Mouse (Mus musculus) adrenal gland, postnatal 14 days (tissue): ENCODE measurements around the gene Thnsl1. TPM values are rescaled to one million over a fixed set of nuclear protein-coding genes. Genes with fewer than 3 reads are reported as not detected.

ENCODE experiments used
- DNase-seq: peaks from one replicate; pipeline ENCODE4 v3.0.0; 2021; ENCODE audit warnings: mixed read lengths
- long read RNA-seq, 2 experiments: library from polyadenylated mRNA; stranded (forward); transcript quantifications; one replicate each; pipeline ENCODE4 v2.0.0; 2021
- total RNA-seq: library from RNA; stranded (reverse); gene quantifications from 2 replicates; pipeline ENCODE4 v1.2.3, GENCODE M21; 2021

The Thnsl1 gene
- 6.9 and 8.3 TPM in 2 replicates for total RNA-seq
- long read RNA-seq, experiment 1, transcript Thnsl1-201 (3 exons, 3,899 nt), result major isoform, 7 of 7 reads
- long read RNA-seq, experiment 1, partial matches to known transcripts, result 0 of 7 reads
- long read RNA-seq, experiment 1, other reads (novel, unspliced or antisense), result 0 of 7 reads
- long read RNA-seq, experiment 2, transcript Thnsl1-201 (3 exons, 3,899 nt), result major isoform, 5 of 5 reads
- long read RNA-seq, experiment 2, partial matches to known transcripts, result 0 of 5 reads
- long read RNA-seq, experiment 2, other reads (novel, unspliced or antisense), result 0 of 5 reads

DNA sequence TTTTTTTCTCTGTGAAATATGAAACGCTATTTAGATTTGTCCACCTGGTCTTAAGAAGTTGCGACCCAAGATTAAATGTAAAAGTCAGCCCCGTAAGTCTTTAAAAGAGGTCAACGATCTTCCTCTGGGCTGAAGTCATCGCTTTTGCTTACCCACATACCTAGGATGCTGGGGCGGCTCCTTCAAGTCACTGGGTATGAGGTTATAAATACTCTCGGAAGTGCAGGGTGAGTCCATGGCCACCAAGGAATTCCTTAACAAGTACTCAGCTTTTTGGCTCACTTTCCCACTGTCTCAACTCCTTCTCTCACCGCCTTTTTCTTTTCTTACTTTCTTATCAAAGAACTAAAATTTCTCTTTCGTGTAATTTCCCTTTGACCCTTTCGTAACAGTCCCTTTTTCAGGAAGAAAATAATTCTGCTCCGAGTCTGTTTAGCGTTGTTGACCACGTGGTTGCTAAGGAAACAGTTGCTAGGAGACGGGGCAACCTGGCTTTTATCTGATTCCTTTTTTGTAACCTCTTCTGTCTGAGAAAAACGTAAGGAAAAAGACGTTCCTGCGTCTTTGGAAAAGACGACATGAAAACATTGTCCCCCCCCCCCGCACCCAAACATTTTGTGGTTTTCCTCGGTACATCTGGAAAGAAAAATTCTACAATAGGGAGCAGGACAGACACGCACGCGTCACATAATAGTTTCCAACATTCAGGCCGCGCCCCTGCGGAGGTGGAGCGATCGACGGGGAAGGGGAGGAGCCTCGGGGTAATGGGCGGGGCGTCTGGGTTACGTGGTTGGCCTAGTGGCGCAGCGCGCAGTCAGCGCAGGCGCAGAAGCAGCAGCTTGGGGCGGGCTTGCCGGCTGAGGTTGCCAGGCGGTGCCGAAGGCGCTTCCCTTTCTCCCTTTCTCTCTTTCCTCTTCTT lies at the start of gene Thnsl1, which contains the start of gene Enkur:
TSS of gene Thnsl1 (plus strand) at position 813 of the 919 bp plus-strand sequence.
TSS of gene Enkur (minus strand) at position 454 of the 919 bp plus-strand sequence.
- peak; percentile 99 for DNase-seq

DNA sequence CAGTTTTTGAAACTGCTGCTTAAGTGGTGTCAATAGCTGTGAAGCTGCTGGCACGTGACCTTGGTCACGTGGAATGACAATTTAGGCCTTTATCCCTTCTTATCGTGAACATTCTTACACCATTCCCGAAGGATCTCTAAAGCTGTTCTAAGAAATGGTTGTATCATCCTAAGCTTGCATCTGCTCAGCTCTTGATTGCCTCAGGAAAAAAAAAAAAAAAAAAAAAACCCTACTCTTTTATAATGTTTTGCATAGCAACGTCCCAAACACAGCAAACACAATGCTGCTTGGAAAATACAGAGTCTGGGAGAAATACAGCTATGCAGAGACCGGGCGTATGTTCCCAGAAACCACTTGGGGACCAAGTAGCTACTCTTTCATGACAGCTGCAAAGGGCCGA lies 41.2 kb upstream of the Thnsl1 start:
- no peak for DNase-seq

DNA sequence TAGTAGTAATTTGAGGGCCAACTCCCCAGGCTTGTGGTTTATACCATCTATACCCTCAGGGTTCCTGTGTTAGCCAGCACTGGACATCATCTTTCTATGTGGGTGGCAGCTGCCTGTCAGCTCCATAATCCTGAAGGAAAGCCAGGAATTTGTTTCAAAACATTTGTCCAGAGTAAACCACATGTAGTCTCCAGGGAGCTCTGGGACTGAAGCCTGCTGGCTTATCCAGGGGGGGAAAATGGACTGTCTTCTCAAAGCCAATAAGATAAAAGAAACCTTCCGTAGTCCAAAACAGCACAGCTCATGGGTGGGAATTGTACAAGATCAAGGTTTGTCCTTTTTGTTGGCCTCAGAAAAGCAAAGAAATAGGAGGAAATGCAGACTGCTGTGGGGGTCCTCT lies 37.6 kb upstream of the Thnsl1 start:
- DNase-seq, result no peak

DNA sequence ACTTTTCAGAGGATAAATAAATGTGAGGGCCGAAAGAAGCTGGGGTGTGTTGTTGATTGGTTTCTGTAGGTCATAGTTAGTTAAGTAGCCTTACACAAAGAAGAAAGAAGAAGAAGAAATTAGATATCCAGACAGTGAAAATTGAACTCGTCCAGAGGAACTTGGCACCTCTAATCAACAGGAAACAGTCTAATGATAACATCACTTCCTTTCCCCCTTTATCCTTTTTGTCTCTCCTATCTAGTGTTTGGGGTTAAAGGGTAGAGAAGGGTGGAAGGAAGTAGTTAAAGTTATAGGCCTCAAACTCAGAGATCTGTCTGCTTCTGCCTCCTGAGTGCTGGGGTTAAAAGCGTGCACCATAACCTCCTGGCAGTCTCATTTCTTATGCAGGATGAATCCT lies 32.7 kb upstream of the Thnsl1 start:
- DNase-seq, result no peak

DNA sequence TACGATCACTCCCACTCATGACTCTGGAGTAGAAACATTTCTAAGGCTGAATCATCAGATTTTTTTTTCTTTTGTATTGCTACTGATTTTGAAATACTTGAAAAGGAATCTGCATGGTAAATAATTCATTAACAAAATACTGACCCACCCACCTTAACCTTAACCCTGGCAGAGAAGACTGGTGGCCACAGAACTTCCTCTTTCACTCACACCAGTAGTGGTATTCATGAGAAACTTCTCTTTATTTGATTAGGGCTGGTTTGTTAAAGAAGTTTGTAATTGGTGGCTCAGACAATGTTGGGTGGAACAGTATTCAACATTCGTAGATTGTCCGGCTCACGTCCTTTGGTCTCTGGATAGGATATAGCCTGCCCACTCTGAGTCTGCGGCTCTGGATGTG lies 26.4 kb upstream of the Thnsl1 start:
- DNase-seq, result no peak

DNA sequence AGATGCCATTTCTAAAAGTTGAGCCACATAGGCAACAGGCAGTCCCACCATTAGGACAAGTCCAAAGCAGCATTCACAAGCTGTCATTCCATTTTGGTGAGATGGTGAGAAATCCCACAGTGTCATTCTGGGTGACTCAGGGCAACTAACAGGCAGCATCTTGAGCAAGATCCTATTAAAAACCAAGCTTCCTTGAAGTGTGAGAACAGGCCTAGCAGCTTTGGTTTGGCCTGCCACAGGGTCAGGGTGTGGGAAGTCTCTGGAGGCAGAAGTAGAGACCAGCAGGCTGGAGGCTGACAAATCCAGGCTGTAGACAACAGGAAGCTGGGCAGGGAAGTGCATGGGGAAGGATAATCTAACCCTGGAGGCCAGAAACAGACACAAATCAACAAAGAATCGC lies 22.7 kb upstream of the Thnsl1 start:
- DNase-seq, result no peak

DNA sequence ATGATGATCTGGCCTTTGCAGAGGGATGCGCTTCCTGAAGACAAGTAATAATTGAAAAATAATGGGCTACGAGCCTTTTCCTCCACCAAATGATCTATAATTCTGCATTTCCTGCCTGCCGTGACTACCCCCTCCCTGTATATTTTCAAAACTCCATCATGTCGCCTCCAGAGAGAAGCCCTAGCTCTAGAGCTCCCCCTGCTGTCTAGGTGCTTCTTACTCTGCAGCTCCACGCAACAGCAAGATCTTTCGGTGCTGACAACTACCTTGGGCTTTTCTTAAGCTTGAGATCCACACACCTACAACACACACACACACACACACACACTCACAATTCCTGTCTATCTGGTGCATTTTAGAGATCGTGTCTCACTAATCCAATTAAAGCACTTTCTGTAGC lies 17.9 kb upstream of the Thnsl1 start:
- peak; percentile 77 for DNase-seq

DNA sequence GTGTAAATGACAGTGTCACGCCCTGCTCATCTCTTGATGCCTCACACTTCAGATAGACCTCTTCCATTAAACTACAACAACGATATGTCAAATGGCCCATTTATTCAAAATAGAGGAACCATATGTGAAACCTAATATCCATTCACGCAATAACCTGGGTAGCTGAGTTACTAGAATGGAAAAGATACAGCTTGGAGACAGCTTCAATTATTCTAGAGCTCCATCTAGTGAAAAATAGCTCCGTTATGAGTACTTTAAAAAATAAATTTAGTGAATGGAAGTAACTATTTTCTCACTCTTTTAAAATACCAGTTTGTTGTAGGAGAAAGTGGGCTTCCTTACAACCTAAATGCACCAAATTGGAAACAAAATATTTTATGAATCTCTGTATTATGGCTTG lies 16.9 kb upstream of the Thnsl1 start:
- no peak for DNase-seq

DNA sequence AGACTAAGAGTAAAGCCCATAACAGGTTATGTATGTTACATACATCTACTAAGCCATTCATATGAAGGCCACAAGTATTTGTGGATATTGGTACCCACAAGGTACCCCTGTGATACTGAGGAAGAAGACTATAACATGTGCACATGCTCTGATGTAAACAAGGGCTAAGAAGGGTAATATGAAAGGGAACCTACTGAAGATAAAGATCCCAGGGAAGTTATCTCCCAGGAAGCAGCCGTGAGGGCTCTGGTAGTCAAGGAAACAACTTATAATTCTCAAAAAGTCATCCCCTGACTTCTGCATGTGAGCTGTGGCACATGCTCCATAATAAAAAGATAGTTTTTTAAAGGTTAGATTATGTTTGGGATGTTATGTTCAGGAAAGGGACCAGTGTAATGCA lies 14.3 kb upstream of the Thnsl1 start:
- DNase-seq, result no peak

DNA sequence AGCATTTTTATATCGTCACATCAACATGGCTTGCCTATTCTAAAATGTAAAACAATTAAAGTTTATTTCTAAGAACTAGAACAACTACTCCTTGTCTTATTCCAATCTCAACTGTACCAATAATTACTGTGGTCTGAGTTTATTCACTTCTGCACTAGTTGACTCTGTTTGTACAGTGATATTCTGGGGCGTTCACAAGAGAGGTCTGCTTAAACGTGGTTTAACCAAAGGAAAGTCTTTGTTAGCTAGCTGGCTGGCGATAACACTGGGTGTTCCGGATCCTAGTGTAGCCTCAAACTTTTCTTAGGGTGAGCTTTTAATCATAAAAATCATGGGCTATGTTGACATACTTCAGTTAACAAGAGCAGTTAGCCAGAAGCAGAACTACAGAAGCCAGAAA lies 10.3 kb upstream of the Thnsl1 start:
- no peak for DNase-seq

DNA sequence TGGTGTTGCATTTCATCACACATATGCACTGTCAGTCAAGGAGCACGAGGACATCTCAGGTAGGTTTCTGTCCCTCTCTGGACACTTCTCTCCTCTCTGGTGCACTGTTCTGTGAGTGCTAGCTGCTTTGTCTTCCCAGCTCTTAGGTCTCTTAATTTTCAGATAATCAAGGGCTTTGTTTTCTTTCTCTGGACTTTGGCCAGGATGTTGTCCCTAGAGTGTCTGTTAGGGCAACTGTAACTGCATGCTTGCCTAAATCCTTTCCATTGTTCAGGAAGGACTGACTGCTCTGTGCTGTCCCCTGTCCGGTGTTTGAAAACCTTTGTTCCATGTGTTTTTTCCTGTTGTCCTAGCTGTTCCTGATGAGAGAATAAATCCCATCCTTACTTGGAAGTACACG lies 6.5 kb upstream of the Thnsl1 start:
- DNase-seq, result no peak

DNA sequence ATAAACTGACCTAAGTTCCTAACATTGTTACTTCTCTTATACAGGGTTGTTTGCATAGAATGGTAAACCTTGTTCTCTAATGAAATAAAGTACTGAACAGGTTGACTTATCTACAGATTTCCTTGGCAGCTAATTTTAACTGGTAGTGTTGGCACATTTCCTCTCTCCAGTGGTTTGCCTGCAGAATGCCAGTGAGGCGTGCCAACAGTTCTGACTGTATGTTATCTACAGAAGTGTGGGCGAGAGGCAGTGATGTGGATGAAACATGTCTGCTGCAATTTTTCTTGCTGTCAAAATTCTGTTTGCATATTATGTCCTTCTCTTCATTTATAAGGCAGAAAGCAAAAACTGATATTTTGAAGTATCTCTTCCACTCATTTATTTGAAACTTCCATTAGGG lies 2.8 kb upstream of the Thnsl1 start:
- no peak for DNase-seq

DNA sequence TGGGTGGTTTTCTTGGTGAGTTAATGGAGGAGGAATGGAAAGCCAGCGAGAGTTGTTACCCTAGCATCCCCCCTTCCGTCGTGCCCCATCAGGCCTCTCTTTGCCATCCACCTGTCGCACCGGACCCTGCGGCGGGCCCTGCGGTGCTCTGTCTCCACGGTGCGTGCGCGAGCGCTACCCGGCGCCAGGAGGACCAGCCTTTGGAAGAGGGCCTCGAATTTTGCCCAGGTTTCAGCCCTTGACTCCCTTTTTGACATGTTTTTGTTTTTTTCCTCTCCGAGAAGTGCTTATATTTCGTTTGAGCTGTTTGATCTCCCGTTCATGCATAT lies 271 bp downstream of the Thnsl1 start:
- no peak for DNase-seq

DNA sequence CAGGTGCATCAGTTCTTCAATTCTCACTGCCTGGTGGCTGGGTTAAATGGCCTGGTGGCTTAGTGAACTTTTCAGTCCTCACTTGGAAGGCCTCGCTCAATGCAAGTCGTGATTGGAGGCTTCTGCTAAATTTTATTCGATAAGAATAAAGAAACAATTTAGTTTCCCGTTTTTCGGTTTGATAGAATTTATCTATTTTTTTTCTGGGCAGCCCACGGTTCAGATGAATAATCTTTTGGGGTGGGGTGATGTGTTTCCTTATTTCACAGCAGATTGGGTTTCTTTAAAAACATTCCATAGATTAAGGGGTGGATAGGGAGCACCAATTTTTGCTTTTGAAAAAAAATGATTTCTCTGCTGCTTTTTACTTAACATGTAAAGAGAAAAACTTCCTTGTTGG lies 754 bp downstream of the Thnsl1 start:
- no peak for DNase-seq

DNA sequence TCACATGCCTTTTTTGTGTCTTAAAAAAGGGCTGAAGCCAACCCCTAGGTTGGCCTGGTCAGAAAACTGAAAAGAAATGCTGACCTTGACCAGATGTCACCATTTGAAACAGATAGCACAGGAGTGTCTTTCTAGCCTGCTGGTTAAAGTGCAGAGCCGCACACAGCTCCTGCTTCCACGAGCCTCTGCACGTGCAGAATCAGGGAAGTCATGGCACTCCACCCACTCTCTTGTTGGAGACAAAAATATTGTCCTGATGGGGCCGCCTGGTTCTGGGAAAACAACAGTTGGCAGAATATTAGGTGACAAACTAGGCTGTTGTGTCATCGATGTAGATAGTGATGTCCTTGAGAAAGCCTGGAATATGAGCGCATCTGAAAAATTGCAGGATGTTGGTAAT lies 5.8 kb downstream of the Thnsl1 start:
- DNase-seq, result peak; percentile 50

DNA sequence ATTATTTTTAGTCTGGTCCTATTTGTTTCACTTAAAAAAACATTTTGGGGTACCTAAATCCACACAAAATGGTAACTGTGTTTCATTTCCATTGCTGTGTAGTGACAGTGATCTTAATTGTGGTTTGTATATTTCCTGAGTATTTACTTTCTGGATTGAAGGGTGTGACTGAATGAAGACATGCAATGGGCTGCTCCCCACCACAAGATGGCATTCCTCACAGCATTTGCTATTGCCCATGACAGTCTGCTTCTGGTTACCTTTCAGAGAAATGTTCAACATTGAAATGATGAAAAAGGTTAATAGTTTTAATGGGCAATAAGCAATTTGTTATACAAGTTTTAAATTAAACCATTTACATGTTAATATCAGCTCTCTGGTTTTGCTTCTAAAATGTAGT lies 8.8 kb downstream of the Thnsl1 start:
- DNase-seq, result no peak

DNA sequence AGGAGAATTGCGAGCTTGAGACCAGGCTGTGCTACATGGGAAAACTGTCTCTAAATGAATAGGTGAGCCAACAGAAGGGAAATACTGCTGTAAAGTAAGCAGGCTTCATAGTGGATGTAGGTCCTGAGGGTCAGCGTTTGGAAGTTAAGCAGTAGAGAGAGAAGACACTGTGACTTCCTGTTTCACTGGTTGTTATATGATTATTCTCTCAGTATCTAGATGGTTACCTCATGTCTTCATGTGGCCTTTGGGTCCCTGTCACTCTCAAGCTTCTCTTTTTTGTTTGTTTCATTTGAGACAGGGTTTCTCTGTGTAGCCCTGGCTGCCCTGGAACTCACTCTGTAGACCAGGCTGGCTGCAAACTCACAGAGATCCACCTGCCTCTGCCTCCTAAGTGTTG lies 9.8 kb downstream of the Thnsl1 start:
- no peak for DNase-seq

DNA sequence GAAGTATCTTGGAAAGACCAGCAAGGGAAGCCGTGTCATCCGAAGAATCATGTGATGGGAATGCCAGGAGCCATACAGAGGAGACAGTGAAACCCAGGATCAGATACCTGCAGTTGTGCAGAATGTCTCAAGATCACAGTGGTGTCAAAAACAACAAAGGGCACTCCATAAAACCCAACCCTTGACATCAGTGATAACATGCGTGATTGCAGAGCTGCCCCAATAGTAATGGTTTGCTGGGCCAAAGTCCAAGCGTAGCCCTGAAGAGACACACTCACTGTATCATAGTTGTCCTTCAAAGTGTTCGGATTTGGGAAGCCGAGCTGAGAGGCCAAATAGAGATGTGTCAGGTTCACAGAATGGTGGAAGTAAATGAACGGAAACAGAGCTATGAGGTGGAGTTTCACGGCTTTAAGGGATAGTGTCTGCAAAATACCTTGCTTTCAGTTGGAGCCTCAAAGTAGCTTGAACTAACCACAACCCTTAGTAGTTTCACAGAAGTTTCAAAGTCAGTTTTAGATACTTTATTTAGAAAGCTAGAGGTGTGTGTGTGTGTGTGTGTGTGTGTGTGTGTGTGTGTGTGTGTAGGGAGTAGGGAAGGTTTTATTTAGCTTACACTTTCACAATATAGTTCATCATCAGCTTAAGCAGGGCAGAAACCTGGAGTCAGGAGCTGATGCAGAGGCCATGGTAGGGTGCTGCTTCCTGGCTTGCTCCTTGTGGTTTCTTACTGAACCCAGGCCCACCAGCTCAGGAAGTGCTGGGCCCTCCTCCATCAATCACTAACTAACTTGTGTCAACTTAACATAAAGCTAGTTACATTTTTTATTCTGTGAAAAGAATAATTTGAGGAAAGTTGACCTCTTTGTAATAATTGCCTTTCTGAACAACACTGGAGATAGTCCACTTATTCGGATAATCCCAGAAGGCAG lies 17.2 kb downstream of the Thnsl1 start:
- DNase-seq, result no peak

DNA sequence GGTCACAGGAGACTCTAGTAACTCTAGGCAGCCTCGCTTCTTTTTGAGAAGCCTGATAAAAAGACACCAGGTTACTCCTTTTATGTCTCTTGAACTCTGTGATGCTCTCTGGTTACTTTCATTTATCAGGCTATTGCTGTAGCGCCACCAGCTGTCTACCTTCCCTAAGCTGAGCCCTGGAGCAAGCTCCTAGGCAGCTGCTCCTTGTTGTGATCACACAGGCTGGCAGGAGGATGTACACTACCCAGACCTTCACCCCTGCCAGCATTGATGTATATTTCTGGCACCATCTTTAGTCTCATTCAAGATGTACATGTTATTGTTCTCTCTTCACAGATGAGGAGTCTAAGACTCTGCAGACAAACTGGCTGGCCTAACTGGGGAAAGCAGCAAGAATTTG lies 24.8 kb downstream of the Thnsl1 start:
- no peak for DNase-seq

DNA sequence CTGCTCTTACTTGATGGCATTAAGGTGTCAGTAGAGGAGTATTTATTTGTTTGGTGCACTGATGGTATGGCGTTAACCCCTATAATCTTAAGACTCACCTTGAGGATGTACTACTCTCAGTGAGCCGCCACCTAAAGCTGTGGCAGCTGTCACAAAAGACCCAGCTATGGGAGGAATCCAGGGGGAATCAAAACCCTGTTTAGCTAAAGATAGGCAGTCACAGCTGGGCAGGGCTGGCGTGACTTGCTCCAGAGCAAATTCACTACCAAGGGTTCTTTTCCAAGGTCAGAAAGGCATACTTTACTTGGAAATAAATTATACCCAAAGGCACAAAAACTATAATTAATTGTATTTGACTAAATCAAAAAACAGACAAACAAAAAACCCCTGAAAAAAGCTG lies 25.6 kb downstream of the Thnsl1 start:
- no peak for DNase-seq

DNA sequence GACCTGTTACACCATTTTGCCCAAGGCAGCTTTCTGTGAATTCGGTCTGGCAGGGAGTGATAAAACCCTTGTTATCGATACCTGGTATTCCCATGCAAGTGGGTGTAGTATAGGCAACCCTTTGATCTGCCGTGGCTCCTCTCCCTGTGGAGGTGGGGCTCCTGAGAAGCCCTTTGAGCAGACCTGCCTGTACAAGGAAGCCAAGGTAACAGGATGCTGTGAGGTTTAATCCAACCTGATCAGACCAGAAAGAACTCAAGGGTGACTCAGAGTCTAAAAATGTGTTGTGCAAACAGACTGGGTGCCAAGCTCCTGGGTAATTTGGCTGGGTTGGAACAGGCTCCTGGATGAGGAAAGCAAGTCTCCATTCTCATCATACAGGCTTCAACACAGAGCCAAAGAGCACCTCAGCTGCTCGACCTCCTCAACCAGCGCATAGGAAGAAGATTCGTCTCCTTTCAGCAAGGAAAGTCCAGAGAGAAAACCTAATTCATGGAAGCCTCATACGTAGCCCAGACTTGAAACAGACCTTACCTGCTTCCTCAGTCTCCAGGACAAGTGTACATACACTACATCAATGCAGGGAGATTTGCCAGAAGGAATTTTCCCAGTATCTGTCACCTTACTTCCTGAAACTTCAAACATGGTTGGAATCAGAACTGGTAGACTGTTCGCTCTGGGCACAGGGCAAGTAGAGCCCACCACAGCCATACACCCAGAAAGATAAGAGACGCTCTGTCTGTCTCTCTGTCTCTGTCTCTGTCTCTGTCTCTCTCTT lies 29.5 kb downstream of the Thnsl1 start:
- no peak for DNase-seq

DNA sequence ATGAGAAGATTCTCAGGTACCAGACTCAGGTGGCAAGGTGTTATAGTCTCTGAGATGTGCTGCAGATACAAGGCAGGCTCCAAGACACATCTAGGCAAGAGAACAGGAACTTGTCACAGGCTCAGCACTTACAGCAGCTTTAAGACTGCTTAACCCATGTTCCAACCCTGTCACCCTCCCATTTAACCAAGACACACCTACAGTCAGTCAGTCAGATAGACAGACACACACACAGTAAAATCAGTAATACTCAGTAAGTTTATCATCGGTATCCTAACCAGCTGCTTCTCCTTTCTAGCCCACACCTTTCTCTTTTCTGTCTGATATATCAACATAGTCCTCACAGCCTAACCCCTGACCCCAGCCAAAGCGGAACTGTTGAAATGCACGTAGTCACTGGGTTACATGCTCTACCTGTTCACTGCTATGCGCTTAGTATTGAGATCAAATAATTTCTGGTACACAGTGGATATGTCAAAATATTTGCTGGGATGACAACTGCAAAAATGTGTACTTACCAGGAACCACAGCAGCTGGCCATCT lies 30.4 kb downstream of the Thnsl1 start:
- DNase-seq, result no peak
